Mouse (Mus musculus) ES-Bruce4 (cell line): ENCODE data around the gene Fam126b.

Experiments used
- EP300 ChIP-seq: IDR thresholded peaks from 2 replicates; pipeline ENCODE4 v1.6.1; 2011; ENCODE audit warnings: low read depth, low read length; ENCODE audit not compliant: insufficient read depth
- POLR2A ChIP-seq: IDR thresholded peaks from one replicate; pipeline ENCODE4 v1.8.1; 2011; ENCODE audit warnings: low read length; ENCODE audit not compliant: insufficient read depth

GRCm38 (mm10) chr1:58504577-58505254 is 81.4 kb downstream of the Fam126b start, which contains the start of gene Orc2:
- TF ChIP-seq EP300 (no peak), POLR2A (peak; percentile 17)
